Mouse (Mus musculus) kidney, adult 9 months (tissue): ENCODE measurements around the gene Txndc2.

Experiments
- DNase-seq: peaks from one replicate; pipeline ENCODE4 v3.0.0; 2022

Txndc2 gene

DNA sequence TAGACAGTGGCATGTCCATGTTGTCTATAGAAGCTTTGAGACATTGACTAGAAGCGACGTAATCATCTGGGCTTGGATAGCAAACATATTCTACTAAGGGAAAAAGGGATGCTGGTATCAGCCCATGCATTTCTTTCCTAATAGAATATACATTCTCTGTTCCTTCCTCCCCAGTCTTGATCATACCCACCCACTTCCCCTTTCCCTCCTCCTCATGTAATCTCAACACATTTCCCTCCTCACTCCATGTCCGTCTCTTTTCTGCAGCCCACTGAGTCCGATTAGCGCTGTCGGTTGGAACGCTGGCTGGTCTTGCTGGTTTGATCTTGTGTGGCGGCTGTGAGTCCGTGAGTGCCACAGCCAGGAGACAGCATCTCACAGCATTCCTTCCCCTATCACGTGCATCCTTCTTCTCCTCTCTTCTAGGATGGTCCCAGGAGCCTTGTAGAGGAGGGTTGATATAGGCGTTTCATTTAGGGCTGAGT is at the start of gene Txndc2:
TSS of gene Txndc2 (minus strand) at position 435 of the 485 bp plus-strand sequence.
- no peak for DNase-seq

DNA sequence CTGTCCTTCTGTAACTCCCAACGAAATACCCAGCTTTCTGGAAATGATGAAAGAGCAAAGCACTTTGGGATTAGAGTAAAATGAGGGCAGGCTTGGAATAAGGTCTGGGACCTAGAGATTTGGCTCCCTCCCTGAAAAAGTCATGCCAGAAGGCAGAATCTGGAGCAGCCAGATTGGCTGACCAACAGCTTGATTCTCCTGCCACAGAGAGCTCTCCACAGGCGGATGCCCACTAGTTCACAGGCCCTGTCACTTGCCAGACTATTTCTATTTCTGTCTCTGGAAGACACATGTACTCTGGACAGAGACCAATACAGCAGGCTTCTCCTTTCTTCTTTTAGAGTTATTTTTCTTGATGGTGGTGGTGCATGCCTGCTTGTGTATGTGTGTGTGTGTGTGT is 41.8 kb upstream of the Txndc2 start:
- DNase-seq, result no peak

DNA sequence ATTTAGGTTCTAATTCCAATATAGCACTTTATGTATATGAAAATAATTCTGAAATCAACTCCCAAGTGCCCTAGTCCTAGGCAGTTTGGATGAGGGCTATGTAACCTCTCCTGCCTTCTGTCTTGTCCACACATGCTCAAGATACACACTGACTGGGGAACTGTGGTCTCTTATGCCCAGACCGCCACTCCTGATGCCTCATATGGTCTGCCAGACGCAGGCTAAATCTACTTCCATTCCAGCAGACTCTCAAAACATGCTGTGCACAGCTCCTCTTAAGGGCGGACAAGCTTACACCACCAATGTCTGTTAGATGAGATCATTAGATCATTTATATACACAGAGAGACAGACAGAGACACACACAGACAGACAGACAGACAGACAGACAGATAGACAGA is 41.3 kb upstream of the Txndc2 start:
- no peak for DNase-seq

DNA sequence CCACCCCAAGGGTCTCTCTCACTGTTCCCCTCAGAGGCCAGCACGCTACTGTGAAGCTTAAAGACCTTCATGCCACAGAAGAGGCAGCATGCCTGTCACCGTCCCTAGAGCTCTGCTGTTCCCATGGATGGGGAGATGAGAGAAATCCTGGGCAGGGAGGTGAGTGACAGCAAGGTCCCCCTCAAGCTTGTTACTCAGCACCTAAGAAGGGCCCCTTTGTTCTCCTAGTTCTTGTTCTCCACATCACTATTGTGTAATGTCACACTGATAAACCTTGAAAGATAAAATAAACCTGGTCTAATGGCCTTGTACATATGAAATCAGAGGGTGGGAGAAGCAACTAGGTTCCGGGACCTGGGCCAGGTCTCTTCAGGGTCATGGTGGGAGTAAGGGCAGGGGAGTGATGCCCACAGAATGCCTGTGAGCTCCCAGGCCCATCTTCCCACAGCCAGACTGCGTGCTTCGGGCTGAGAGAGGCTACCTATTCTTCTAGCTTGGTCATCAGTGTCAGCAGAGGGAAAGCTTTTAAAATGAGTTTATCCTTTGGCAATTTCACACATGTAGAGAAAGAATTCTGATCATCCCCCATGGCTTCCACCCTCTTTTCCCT is 40.2 kb upstream of the Txndc2 start:
- no peak for DNase-seq

DNA sequence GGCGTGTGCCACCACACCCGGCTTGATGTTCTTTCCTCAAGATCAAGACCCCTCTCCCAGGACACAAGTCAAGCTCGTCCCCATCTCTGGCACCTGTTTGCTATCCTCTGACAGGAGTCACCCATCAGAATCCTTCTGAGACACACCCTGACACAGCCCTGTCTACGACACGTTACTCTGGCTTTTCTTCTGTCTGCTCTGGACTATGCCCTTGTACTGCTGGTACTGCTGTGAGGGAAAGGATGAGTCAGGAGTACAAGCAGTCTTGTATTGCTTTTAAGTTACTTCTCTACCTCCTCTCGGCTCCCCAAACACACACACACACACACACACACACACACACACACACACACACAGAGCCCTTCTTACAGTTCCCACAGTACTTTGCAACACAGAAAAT is 39.5 kb upstream of the Txndc2 start:
- no peak for DNase-seq

DNA sequence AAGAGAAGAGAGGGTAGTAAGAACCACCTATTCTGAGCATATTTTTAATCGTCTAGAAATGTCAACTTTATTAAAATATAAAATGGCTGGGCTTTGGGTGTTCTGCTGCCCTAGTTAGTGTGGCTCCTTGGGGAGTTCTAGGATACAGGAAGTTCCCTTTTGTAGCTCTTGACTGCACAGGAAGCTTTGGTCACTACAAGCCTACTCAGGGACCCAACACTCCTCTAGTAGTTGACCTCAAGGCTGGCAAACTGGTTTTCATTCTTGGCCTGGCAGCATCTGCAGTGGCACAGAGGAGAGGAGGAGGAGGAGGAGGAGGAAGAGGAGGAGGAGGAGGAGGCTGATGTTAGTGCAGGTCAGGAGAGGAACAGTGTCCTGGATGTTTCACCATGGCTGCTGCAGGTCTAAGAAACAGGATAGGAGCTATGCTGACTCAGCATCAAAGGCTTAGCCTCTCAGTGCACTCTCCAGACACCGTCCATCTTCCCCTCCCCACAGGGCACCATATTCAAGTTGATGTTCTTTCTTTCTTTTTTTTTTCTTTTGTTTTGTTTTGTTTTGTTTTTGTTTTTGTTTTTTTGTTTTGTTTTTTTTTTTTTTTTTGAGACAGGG is 38.9 kb upstream of the Txndc2 start:
- DNase-seq, result no peak

DNA sequence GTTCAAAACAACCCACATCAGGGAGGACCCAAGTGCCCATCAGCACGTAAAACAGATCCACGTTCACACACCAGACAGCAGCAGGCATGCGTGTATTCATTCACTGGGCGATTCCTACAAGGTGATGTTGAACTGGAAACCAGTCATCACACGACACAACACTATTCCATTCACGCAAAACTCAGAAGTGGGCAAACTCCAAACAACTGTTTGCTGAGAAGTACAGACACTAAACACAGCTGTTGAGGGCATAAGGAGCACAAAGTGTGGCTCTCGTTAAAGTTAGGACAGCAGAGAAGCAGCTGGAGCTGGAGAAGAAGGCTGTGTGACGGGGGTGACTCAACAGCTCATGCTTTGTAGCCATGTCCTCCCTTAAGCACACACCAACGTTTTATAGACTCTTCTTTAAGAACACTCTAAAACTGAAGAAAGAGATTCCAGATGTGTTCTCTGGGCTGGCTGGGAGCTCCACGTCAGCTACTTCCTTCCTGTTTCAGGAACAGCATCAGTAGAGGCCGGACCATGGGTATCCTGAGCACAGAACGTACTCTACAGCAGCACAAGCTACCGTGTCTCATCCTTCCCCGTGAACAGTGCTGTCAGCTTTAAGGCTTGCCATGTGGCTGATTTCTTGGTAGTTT is 38.0 kb upstream of the Txndc2 start:
- peak; percentile 24 for DNase-seq

DNA sequence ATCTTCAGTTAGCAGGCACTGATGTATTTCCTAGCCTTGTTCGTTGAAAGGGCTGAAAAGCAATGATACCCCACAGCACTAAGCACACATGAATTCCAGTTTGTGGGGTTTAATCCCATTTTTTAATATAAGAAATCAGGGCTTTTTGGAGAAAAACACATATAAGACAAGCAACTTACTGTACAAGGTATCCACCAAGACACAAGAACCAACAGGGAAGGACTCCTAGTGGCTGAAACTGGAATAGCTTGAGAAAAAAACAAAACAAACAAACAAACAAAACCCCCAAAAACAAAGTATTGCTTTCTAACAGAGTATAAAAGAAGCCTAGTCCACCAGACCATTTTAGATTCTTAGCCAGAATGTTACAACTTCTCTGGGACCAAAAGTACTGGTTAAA is 35.8 kb upstream of the Txndc2 start:
- peak; percentile 30 for DNase-seq

DNA sequence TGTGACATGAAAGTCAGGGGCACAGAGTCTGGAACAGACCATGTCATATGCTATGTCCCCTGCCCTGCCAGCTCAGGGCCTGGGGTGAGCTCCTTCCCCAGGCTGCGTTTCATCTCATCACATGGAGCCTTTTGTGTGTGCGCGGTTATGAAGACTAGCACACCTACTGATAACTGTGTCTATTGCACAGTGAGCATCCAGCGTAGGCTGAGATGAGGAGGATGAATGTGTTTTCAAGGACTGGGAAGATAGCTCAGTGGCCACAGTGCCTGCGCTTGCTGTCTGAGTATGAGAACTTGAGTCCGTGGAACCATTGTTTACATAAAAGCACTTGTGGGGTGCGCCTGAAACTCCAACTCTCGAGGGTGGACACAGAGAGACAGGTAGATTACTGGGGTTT is 34.6 kb upstream of the Txndc2 start:
- no peak for DNase-seq

DNA sequence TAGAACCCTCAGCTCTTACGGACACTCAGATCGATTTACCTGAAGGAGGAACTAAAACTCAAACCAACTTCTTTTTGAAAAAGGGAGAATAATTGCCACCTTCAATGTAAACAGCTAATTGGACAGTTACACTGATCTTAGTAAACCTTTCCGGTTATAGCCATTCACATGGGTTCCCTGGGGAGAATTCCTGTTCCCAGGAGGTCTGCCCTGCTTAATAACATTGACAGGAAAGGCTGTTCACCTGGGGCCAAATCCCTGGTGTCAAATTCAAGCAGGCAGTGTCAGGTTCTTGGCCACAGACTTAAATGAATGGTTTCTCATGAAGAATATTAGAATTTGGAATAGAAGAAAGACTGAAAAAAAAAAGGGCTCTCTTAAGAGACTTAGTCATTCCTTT is 34.0 kb upstream of the Txndc2 start:
- DNase-seq, result no peak

DNA sequence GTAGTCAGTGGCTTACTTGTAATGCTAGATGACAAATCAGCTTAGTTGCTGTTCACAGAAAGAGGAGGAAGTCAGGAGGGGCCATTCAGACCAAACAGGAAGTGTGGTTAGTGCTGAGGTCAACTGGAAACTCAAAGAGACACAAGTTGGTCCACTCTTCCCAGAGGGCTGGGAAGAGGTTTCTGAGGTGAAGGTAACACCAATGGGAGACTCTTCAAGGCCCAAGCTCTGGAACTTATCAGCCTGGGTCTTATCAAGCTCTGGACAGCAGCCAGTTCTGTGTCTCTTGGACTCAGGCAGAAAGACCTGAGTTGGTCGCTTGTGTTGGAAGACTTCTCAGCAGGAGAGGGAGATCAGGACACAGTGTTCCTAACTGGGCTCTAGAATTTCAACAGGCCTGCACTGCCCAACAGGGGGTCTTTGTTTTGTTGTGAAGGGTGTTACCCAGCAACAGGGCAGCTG is 32.8 kb upstream of the Txndc2 start:
- peak; percentile 35 for DNase-seq

DNA sequence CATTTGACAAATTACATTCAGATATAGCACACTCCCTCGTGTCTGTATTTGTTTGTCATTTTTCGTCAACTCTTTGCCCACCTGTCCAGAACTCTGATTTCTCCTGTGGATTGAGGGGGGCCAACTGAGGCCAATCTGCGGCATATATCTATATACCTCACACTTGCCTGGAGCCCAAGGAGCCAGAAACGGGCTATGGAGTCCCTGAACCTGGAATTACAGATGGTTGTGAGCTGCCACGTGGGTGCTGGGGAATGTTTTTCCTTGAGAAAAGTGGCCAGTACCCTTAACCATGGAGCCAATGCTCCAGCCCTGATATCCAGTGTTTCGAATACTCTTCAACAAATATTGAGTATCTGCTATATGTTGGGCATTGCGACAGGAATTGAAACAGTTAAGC is 31.0 kb upstream of the Txndc2 start:
- DNase-seq, result no peak

DNA sequence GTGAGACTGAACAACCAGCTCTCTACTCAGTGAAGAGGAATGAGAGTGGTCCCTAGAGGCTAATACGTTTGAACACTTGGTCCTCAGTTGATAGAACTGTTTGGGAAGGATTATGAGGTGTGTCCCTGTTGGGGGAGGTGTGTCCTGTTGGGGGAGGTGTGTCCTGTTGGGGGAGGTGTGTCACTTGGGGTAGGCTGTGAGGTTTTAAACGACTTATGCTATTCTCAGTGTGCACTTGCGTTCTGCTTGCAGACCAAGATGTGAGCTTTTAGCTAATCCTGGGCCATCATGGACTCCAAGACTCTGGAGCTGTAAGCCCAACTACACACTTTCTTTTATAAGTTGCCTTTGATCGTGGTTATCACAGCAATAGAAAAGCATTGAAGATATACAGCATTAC is 27.1 kb upstream of the Txndc2 start:
- no peak for DNase-seq

DNA sequence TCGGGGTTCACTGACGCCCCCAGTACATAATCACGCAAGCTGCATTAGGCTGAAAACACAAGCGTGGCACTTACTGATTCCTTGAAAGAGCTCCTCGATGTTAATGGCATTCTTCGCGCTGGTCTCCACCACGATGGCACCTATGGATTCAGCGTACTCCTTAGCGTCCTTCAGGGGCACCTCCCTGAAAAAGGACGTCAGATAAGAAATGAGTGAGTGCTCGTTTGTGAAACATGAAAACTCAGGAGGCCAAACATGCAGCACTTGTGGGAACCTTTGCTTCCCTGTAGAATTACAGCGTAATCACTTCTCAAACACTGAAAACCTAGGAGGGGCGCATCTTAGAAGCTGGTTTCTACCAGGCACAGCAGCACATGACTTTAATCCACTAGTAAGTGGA is 25.8 kb upstream of the Txndc2 start:
- DNase-seq, result no peak

DNA sequence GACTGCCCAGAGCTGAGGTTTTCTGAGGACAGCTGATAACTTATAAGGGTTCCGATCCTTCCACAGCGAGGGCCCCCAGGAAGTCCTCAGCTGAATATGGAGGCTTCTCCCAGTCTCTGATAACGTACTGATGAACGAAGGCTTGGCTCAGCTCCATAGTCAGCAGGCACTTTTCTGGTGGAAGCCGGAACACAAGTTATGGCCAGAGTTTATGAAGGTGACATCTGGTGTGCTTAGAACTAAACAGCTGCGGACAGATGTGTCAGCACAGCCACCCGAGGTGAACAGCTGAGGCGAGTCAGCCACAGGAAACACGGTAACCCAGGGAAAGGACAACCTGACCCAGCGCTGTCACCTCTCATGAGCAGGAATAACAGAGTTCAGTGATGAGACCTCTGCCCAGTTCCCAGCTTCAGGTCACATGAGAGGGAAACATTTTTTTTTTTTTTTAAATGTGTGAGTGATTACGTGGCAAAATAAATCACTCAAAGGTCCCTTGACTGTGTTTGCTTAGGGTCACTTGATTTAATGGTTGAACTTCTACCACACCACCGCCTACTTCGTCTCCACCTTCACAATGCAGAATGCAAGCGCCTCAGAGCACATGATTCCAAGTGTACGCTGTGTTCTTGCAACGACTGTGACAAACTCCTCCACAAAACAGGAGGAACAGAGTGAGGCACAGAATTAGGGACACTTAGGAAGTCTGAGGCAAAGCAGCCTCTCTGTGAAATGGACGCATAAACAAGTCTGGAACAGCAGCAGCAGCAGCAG is 24.6 kb upstream of the Txndc2 start:
- peak; percentile 66 for DNase-seq

DNA sequence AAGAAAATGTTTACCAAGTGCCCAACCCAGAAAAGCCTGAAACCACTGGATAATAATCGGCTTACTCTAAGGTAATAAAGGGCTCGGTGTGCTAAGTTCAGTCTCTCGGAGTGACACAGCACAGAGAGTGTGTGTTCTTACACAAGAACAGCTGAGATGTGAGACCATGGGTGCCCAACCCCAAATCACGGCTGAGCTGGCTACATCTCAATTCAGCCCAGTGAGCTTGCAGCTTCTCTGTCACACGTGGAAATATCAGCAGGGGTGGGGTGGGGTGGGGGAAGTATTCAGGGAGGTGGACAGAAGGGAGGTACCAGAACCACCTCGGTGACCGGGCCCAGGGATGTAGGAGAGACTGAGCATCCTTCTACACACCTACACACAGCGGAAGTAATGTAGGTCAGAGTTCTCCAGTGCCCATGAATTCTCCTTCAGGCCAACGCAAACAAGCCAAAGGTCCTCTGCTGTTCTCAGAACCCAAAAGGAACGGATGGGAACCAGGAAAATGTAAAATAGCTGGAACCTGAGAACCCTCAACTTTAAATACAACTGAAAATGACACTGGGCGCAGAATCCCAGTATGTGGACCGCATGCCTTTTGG is 23.9 kb upstream of the Txndc2 start:
- DNase-seq, result no peak

DNA sequence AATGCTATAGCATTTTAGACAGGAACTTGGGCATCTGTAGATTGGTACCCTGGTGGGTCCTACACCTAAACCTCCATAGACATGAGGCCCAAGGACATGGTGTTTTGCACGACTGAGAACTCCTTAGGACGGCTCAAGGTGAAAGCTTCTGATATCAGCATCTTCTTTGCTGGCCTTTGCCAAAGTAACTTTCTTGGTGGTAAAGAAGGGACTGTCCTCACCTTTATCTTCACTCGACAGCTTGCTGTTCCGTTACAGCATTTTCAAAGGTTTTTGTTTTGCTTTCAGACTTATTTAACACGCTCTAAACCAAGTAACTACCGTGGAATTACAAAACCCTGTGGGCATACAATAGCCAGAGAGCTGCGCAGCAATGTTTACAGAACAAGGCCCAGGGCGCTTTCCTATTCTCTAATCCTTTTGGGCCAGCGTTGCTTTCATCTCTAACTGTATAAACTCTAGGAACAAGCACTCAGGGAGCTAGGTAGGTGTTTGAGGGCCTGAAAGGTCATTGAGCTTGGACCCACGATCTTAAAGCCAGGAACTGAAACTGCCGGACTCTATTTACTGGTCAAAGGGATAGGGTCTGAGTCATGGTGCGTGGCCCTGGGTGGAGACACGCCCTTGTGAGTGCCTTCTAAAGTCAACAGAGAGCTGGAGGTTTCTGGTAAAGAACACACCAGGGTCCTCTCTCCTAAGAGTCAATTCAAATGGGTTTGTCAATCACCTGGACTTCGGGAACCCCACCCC is 21.5 kb upstream of the Txndc2 start:
- DNase-seq, result no peak

DNA sequence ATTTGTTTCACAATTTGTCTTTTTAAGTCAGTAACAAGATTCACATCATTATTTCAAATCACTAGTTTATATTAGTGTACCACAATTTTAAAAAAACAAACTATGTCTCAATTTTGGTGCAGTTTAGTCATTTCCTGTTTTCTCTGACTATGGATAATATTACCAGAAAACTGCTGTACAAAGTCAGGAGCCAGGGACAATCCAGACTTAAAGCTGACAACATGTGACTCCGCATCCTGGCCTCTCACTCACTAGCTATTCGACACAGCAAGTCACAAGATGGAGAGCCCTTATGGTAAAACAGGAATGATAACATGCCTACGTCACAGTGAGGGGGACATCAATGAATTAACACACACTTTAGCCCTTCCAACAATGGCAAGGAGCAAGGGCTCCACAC is 20.7 kb upstream of the Txndc2 start:
- no peak for DNase-seq

DNA sequence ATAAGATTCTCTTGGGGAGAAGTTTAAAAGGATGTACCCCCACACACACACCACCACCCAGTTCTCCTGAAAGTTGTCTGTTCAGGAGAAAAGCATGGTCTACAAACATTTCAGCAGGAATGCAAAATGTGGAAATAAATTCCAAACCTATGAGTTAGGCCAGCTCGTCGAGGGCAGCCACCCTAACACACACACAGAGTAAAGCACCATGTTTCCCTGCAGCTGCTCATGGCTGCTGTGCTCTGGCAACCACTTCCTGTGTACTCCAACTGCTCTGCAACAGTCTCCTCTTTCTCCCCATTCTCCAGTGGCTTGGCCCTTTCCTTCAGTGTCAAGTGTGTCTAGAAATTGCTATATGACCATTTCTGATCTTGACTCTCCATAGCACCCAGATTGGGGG is 16.4 kb upstream of the Txndc2 start:
- DNase-seq, result no peak

DNA sequence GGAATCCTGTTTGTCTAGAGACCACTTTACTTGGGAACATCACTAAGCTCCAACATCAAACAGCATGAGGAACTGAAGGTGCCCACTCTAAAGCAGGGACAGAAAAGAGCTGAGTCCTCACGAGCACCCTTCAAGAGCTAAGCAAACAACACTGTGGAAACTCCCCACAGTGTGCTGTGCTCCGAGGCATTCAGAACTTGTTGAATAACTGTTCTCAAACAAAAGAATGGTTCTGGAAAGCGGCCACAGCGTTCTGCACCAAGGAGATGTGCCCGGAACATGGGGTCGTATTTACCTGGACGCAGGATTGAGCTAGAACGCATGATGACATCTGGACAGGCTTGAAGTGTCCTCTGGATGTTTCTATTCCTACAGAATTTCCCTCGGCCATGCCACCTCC is 16.0 kb upstream of the Txndc2 start:
- no peak for DNase-seq

DNA sequence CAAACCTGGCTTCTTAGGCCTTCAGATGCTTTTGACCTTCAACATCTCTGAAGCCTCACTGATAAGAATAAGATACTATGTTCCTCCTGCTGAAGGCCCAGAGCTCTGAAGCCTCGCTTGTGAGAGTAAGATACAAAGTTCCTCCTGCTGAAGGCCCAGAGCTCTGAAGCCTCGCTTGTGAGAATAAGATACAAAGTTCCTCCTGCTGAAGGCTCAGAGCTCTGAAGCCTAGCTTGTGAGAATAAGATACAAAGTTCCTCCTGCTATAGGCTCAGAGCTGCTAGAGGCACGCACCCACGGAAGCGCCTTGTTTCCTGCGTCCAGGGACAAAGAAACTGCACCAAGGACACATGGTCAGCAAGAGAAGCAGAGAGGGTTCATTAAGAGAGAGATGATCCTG is 14.8 kb upstream of the Txndc2 start:
- no peak for DNase-seq

DNA sequence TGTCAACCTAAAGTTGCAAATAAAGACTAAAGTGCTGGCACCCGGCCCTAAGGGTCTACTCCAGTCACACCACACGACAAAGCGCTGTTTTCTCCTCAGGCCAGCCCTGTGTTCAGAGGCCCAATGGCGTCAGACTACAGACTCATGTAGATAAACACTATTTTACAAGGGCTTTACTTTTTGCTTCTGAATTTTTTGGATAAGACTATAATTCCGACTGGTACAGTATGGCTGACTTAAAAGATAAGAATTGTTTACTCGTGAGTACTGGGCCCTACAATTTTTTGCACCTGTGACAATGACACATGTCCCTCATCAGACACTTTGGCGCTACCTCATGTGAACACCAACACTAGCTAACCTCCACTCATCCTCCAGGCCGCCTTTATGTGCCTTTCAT is 14.1 kb upstream of the Txndc2 start:
- DNase-seq, result no peak

DNA sequence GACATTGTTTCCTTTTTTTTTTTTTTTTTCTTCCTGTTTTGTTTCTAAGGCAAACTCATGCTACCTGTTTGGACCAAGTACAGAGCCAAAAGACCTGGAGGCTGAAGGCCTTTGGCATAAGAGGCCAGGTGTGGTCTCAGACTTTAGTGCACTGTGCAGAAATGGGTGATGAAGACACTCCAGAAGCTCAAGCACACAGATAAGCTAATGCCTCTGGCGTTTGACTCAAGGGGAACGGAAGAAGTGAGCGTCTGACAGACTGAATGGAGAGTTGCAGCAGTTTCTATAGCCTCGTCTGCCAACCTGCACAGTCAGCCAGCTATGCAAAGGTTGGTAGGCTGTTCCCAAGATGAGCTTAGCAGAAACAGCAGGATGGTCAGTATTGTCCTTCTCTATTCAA is 13.6 kb upstream of the Txndc2 start:
- no peak for DNase-seq
